Comparison of ENCODE assay signal across 8 mouse cellular contexts in genomic region chr5:64714710-64715109, GRCm38 (mm10).
DNase-seq lines count a peak whose midpoint lies in the region; ATAC-seq and TF ChIP-seq lines count a peak whose summit lies in the region.

No protein-coding gene starts in this region.

- WGBS in intestine, embryonic 15.5 days, result 71% methylated on average over 7 of the region's 7 CpGs
- 88% methylated on average over 7 of the region's 7 CpGs for WGBS in heart, adult 2 months

- H3K36me3 ChIP-seq in intestine, embryonic 15.5 days, result no peaks in the 10 kb centered on the region
- H3K36me3 ChIP-seq in heart, adult 2 months (ENCODE audit: control insufficient read depth, insufficient read depth, low read length), result no peaks in the 10 kb centered on the region

- DNase-seq in layer of hippocampus, adult 11-12 months (ENCODE audit: low spot score), result peak; percentile 68
- DNase-seq in layer of hippocampus, postnatal 25 days (ENCODE audit: extremely low spot score in 1 of 2, low spot score in 1 of 2), result no peak
- DNase-seq in embryo, embryonic 10 days (ENCODE audit: low spot score), result peak; percentile 78
- DNase-seq in retina, postnatal 1 day, result peak; percentile 84
- DNase-seq in gastrocnemius, adult 8-10 months (ENCODE audit: low spot score in 2 of 2), result no peak
- no peak for DNase-seq in heart, adult 2 months
- no peak for DNase-seq in frontal cortex, postnatal 10 days (ENCODE audit: low spot score in 2 of 2)

- H3K4me2 ChIP-seq in intestine, embryonic 15.5 days (replicated peaks), result no peak overlapping the region

- TF ChIP-seq EP300 in heart, adult 2 months (IDR thresholded peaks at IDR 0.05; ENCODE audit: insufficient read depth, low read depth, low read length), result no peak

- no peaks in the 10 kb centered on the region for H3K79me2 ChIP-seq in heart, adult 2 months (replicated peaks; ENCODE audit: control insufficient read depth, insufficient read depth, low read length)

- H3K27ac ChIP-seq in intestine, embryonic 15.5 days, result no peak overlapping the region
- H3K27ac ChIP-seq in heart, adult 2 months, result no peak overlapping the region

- no peaks in the 10 kb centered on the region for H3K9me3 ChIP-seq in intestine, embryonic 15.5 days

- peaks cover 9% of the 10 kb centered on the region; the same call in 1 of the 2 replicates for H3K4me1 ChIP-seq in intestine, embryonic 15.5 days (replicated peaks)
- no peaks in the 10 kb centered on the region; the same call in 1 of the 2 replicates for H3K4me1 ChIP-seq in heart, adult 2 months (ENCODE audit: control insufficient read depth, insufficient read depth, low read length)

- no peak for TF ChIP-seq POLR2A in heart, adult 2 months (IDR thresholded peaks at IDR 0.05; ENCODE audit: insufficient read depth, low read depth, low read length)

- ATAC-seq in intestine, embryonic 15.5 days, result peak; percentile 83

- no peak overlapping the region for H3K9ac ChIP-seq in intestine, embryonic 15.5 days
- H3K9ac ChIP-seq in heart, adult 2 months (ENCODE audit: low read depth, low read length), result no peak overlapping the region

- no peak overlapping the region for H3K4me3 ChIP-seq in intestine, embryonic 15.5 days (replicated peaks)
- no peak overlapping the region for H3K4me3 ChIP-seq in heart, adult 2 months

- intact Hi-C loops in heart, adult 2 months (cut with DNase I), result loop anchor here (5.0 kb wide), 1 partner anchor 52 kb away; no protein-coding TSS in a partner anchor

- no peak for TF ChIP-seq CTCF in heart, adult 2 months (IDR thresholded peaks at IDR 0.05)

- no peaks in the 10 kb centered on the region for H3K27me3 ChIP-seq in intestine, embryonic 15.5 days (replicated peaks)
- no peaks in the 10 kb centered on the region for H3K27me3 ChIP-seq in heart, adult 2 months (ENCODE audit: control insufficient read depth, insufficient read depth, low read length)

Comparison
In these comparisons a context has a peak if more than half of its experiments do, and no peak if none do; other contexts are left out.
1. DNase-seq: peak in layer of hippocampus, adult 11-12 months (single experiment), embryo, embryonic 10 days (single experiment) and retina, postnatal 1 day (single experiment); none in layer of hippocampus, postnatal 25 days (0 of 2), gastrocnemius, adult 8-10 months (0 of 2), heart, adult 2 months (0 of 2) and frontal cortex, postnatal 10 days (0 of 2).